Mouse (Mus musculus) midbrain, postnatal 0 days (tissue): ENCODE data around the gene Smu1. TPM values are rescaled to one million over a fixed set of nuclear protein-coding genes. Genes with fewer than 3 reads are reported as not detected.
A peak's percentile ranks its signal among the peaks of the same experiment; 100 is the strongest.

Source experiments
- ATAC-seq: fragments of 200-750 bp; cut with Nextera tagmentation; 2 replicates; pipeline ENCODE4 v1.8.0; 2017; ENCODE audit warnings: moderate number of reproducible peaks, mild to moderate bottlenecking, moderate TSS enrichment, moderate library complexity; ENCODE audit not compliant: low FRiP score
- DNase-seq: peaks from one replicate; pipeline ENCODE4 v3.0.0-alpha.2; 2015; ENCODE audit warnings: low spot score
- H3K27ac ChIP-seq: fragments of 300-500 bp; sonication (generic); 2 replicates; pipeline ENCODE4 v1.5.1; 2014; ENCODE audit warnings: low read depth, mild to moderate bottlenecking, low read length, mixed read lengths
- H3K27me3 ChIP-seq: fragments of 300-500 bp; sonication (generic); 2 replicates; pipeline ENCODE4 v1.6.1; 2014; ENCODE audit warnings: low read length, control low read depth, mixed read lengths; ENCODE audit not compliant: insufficient read depth
- H3K36me3 ChIP-seq: fragments of 300-500 bp; sonication (generic); 2 replicates; pipeline ENCODE4 v1.6.1; 2014; ENCODE audit warnings: low read length, control low read depth, mixed read lengths; ENCODE audit not compliant: insufficient read depth
- H3K4me1 ChIP-seq: fragments of 300-500 bp; sonication (generic); 2 replicates; pipeline ENCODE4 v1.6.1; 2014; ENCODE audit warnings: mild to moderate bottlenecking, control low read depth, antibody characterized with exemption, low read length, mixed read lengths; ENCODE audit not compliant: insufficient read depth
- H3K4me2 ChIP-seq: fragments of 300-500 bp; sonication (generic); 2 replicates; pipeline ENCODE4 v1.6.1; 2014; ENCODE audit warnings: low read depth, mild to moderate bottlenecking, low read length, mixed read lengths; ENCODE audit not compliant: poor library complexity, severe bottlenecking
- H3K4me3 ChIP-seq: fragments of 300-500 bp; sonication (generic); 2 replicates; pipeline ENCODE4 v1.5.1; 2014; ENCODE audit warnings: low read depth, mild to moderate bottlenecking, low read length, moderate library complexity
- H3K9ac ChIP-seq: fragments of 300-500 bp; sonication (generic); replicated peaks from 2 replicates; pipeline ENCODE4 v1.6.1; 2014; ENCODE audit warnings: mild to moderate bottlenecking, low read length, moderate library complexity, mixed read lengths; ENCODE audit not compliant: poor library complexity, severe bottlenecking
- H3K9me3 ChIP-seq: fragments of 300-500 bp; sonication (generic); 2 replicates; pipeline ENCODE4 v1.6.1; 2016; ENCODE audit warnings: low read length, control low read depth
- CTCF ChIP-seq: IDR thresholded peaks from 2 replicates; pipeline ENCODE4 v1.5.1; 2016; ENCODE audit warnings: antibody characterized with exemption, mild to moderate bottlenecking
- WGBS: fragments of 180-500 bp; shearing (Covaris S2); extraction: QIAGEN DNeasy Blood & Tissue Kit; methylation state at CpG from one replicate; pipeline ENCODE4 v1.1.7; 2014; 5-methylcytosine and 5-hydroxymethylcytosine counted together
- polyA plus RNA-seq: library from polyadenylated mRNA; unstranded; fragments of >200 nt; fragmentation: Nextera tagmentation; extraction: Ambion mirVana; gene quantifications from 2 replicates; pipeline ENCODE4 v1.2.1, GENCODE M21; 2015
- total RNA-seq: library from RNA; depleted of rRNA; stranded (reverse); fragments of >200 nt; gene quantifications from 2 replicates; pipeline ENCODE4 v1.2.3, GENCODE M21; 2014

The Smu1 gene
- total and polyA plus RNA-seq, 2 experiments from 2014 or later: 61.3 to 94.4 TPM

DNA sequence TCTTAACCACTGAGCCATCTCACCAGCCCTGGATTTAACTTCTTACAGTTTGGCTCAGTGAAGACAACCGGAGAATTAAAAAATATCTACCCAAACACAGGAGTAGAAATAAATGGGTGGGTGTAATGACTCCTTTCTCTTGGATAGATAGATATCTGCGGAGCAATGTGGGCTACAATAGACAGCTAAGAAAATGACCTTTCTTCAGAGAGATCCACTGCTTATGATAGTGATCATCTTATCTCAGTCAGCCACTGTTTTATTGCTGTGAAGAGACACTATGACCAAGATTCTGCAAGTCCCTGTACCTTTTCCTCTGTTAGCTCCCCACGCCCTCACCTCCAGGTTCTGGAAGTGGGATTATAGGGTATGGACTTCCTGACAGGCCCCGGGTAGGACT, 25.3 kb upstream of the Smu1 start:
- no peaks in the 10 kb centered on the region for H3K9me3 ChIP-seq
- no peak overlapping the region for H3K9ac ChIP-seq
- no peaks in the 10 kb centered on the region for H3K27me3 ChIP-seq
- ATAC-seq (no peak), DNase-seq (no peak)
- 93% methylated on average over 4 of the region's 4 CpGs for WGBS
- no peaks in the 10 kb centered on the region for H3K36me3 ChIP-seq
- TF ChIP-seq CTCF: no peak
- H3K4me3 ChIP-seq: no peak overlapping the region
- H3K4me1 ChIP-seq: no peaks in the 10 kb centered on the region
- H3K27ac ChIP-seq: no peak overlapping the region
- H3K4me2 ChIP-seq: no peak overlapping the region

DNA sequence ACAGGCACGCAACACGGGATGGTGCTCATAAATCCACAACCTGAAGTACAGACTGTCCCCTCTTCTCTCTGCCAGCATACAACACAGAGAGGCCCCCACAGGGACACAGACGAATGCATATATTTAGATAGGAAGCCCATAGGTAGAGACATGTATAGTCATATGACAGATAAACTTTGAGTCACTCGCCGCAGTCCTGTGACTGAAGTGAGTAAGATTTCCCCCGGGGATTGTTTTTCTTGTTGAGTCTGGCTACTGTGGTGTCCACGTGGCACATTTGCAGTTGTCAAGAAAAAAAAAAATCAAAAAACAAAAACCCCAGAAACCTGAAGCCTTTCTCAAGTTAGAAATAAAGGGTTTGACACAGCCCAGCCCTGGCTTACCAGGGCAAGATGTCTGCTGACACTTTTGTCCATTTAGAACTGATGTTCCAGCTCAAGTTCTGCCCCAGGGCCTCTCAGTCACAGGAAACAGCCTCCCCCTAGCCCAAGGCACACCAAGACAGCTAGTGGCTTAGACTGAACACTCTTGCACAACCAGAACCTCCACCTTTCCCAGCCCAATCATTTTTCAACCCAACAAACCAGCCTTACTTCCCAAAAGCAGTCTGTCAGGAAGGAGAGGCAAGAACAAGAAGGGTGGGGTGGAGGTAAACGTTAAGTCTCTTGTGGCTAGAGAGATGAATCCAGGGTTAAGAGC, 24.2 kb upstream of the Smu1 start:
- Histone ChIP-seq H3K36me3 (no peaks in the 10 kb centered on the region), H3K4me2 (no peak overlapping the region), H3K4me1 (no peaks in the 10 kb centered on the region), H3K27ac (no peak overlapping the region), H3K27me3 (no peaks in the 10 kb centered on the region), H3K9me3 (no peaks in the 10 kb centered on the region), H3K4me3 (no peak overlapping the region), H3K9ac (no peak overlapping the region)
- TF ChIP-seq CTCF: no peak
- no peak for ATAC-seq
- WGBS: 70% methylated on average over 8 of the region's 8 CpGs
- DNase-seq: no peak

DNA sequence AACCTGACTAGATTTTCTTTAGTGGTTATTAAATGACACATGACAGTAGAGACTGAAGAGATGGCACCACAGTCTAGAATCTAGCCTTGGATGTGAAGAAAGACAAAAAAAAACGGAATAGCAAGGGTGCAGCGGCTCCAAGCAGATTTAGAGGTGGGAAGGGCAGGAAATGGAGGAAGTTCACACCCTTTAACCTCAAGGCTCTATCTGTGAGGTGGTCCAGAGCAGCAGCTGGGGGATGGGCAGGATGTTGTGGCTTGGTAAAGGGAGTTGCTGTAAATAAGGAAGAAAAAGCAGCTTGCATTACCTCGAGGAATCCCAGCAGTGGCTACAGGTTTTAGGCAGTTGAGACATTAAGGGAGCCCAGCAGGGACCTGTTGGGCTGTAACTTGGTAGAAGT, 23.4 kb upstream of the Smu1 start:
- Histone ChIP-seq H3K9me3 (no peaks in the 10 kb centered on the region), H3K4me2 (no peak overlapping the region), H3K27me3 (no peaks in the 10 kb centered on the region), H3K4me1 (no peaks in the 10 kb centered on the region), H3K4me3 (no peak overlapping the region), H3K9ac (no peak overlapping the region), H3K27ac (no peak overlapping the region), H3K36me3 (no peaks in the 10 kb centered on the region)
- 49% methylated on average over 3 of the region's 3 CpGs for WGBS
- ATAC-seq (no peak), DNase-seq (no peak)
- no peak for TF ChIP-seq CTCF

DNA sequence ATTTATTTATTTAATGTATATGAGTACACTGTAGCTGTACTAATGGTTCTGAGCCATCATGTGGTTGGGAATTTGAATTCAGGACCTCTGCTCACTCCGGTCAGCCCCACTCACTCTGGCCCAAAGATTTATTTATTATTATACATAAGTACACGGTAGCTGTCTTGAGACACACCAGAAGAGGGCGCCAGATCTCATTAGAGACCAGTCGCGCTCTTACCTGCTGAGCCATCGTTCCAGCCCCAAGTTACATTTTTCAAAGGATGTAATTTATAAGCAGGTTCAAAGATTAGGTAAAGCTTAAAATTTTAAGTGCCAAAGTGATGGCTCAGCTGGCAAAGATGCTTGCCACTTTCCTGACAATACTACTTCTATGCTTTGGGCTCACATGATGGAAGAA, 20.9 kb upstream of the Smu1 start:
- TF ChIP-seq CTCF: peak; percentile 35; the same call in 1 of the 2 replicates
- H3K36me3 ChIP-seq: no peaks in the 10 kb centered on the region
- DNase-seq (no peak), ATAC-seq (no peak)
- H3K4me2 ChIP-seq: no peak overlapping the region
- no peaks in the 10 kb centered on the region for H3K4me1 ChIP-seq
- 83% methylated on average over 6 of the region's 6 CpGs for WGBS
- H3K27ac ChIP-seq: no peak overlapping the region
- no peaks in the 10 kb centered on the region for H3K27me3 ChIP-seq
- no peak overlapping the region for H3K9ac ChIP-seq
- no peaks in the 10 kb centered on the region for H3K9me3 ChIP-seq
- no peak overlapping the region for H3K4me3 ChIP-seq

DNA sequence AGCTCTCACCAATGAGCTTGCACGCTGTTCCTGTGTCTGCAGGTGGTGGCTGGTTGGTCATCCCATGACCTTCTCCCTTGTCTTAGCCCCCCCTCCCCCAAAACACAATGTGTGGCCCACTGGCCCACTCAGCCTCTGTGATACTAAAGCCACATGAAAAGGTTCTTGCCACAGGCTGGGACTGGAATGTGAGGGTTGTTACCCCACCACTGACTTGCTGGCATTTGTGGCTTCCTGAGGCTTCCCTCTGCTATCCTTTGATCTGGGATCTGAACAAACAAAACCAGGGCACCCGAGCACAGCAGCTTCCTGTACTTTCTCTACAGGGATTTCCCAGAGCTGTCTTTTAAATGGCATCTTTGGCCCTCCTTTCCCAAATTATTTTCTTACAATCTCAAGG, 19.4 kb upstream of the Smu1 start:
- 13% methylated on average over 2 of the region's 2 CpGs for WGBS
- no peaks in the 10 kb centered on the region for H3K36me3 ChIP-seq
- TF ChIP-seq CTCF: no peak
- ATAC-seq: no peak
- H3K4me1 ChIP-seq: no peaks in the 10 kb centered on the region
- no peaks in the 10 kb centered on the region for H3K9me3 ChIP-seq
- no peak for DNase-seq
- H3K4me3 ChIP-seq: no peak overlapping the region
- no peak overlapping the region for H3K9ac ChIP-seq
- no peaks in the 10 kb centered on the region for H3K27me3 ChIP-seq
- no peak overlapping the region for H3K4me2 ChIP-seq
- no peak overlapping the region for H3K27ac ChIP-seq

DNA sequence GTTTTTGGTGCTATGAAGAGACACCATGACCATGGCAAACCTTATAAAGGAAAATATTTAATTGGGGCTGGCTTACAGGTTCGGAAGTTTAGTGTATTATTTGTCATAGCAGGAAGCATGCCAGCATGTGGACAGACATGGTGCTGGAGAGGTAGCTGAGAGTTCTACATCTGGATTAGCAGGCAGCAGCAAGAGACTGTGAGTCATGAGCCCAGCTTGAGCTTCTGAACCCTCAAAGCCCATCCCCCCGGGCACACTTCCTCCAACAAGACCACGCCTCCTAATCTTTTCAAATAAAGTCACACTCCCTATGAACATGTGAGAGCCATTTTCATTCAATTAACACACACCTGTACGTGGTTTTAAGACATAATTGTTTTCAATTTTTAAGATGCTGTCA, 18.7 kb upstream of the Smu1 start:
- WGBS: 76% methylated on average over 4 of the region's 4 CpGs
- H3K27me3 ChIP-seq: no peaks in the 10 kb centered on the region
- H3K9me3 ChIP-seq: no peaks in the 10 kb centered on the region
- ATAC-seq (no peak), DNase-seq (no peak)
- TF ChIP-seq CTCF: no peak
- no peak overlapping the region for H3K4me3 ChIP-seq
- H3K4me2 ChIP-seq: no peak overlapping the region
- no peaks in the 10 kb centered on the region for H3K4me1 ChIP-seq
- H3K36me3 ChIP-seq: no peaks in the 10 kb centered on the region
- no peak overlapping the region for H3K27ac ChIP-seq
- H3K9ac ChIP-seq: no peak overlapping the region
